Comparison of ENCODE assay signal across 23 mouse cellular contexts in genomic region chr9:120206897-120207296, GRCm38 (mm10). TPM values are rescaled to one million over a fixed set of nuclear protein-coding genes. Genes with fewer than 3 reads are reported as not detected.
A peak's percentile ranks its signal among the peaks of the same experiment; 100 is the strongest.
DNase-seq lines count a peak whose midpoint lies in the region; ATAC-seq and TF ChIP-seq lines count a peak whose summit lies in the region.
"Had no signal": no experiment of that assay in that cellular context is flagged by ENCODE, and none has a peak within 500 bp of the region (broad histone marks: within the 10 kb centered on the region; RNA-seq: fewer than 3 reads in every experiment).

No protein-coding gene starts in this region.

- H3K9ac ChIP-seq in embryonic facial prominence, embryonic 13.5 days = no peak overlapping the region; the same call in 1 of the 2 replicates
- H3K9ac ChIP-seq in lung, embryonic 14.5 days = no peak overlapping the region
- H3K9ac ChIP-seq in embryonic facial prominence, embryonic 14.5 days (ENCODE audit: low read depth, low read length) = 0 out of 2 replicates have a peak overlapping the region, but pooled peaks have one; percentile 14
- H3K9ac ChIP-seq in limb, embryonic 14.5 days (ENCODE audit: low read depth, low read length, severe bottlenecking) = peak overlapping the region; percentile 5; the same call in 1 of the 2 replicates
- no peak overlapping the region for H3K9ac ChIP-seq in forebrain, embryonic 12.5 days

- no peak for TF ChIP-seq CTCF in lung, embryonic 14.5 days (IDR thresholded peaks at IDR 0.05; ENCODE audit: low read depth)

- H3K4me1 ChIP-seq in embryonic facial prominence, embryonic 13.5 days = peaks cover 6% of the 10 kb centered on the region; the same call in 1 of the 2 replicates
- no peaks in the 10 kb centered on the region for H3K4me1 ChIP-seq in embryonic facial prominence, embryonic 10.5 days
- no peaks in the 10 kb centered on the region for H3K4me1 ChIP-seq in lung, embryonic 14.5 days (ENCODE audit: insufficient read depth)
- H3K4me1 ChIP-seq in embryonic facial prominence, embryonic 14.5 days (ENCODE audit: control insufficient read depth, insufficient read depth, low read length) = 0 out of 2 replicates have a peak, but pooled peaks cover 5% of the 10 kb centered on the region
- H3K4me1 ChIP-seq in limb, embryonic 14.5 days (ENCODE audit: control insufficient read depth, insufficient read depth, low read length) = peaks cover 11% of the 10 kb centered on the region; the same call in 1 of the 2 replicates
- H3K4me1 ChIP-seq in forebrain, embryonic 12.5 days = no peaks in the 10 kb centered on the region

- peak overlapping the region; percentile 24 for H3K4me2 ChIP-seq in embryonic facial prominence, embryonic 13.5 days
- H3K4me2 ChIP-seq in lung, embryonic 14.5 days = no peak overlapping the region
- H3K4me2 ChIP-seq in embryonic facial prominence, embryonic 14.5 days (ENCODE audit: low read depth, low read length) = no peak overlapping the region
- no peak overlapping the region for H3K4me2 ChIP-seq in limb, embryonic 14.5 days (replicated peaks; ENCODE audit: low read depth, low read length, severe bottlenecking)
- H3K4me2 ChIP-seq in forebrain, embryonic 12.5 days = no peak overlapping the region

- H3K27me3 ChIP-seq in embryonic facial prominence, embryonic 13.5 days = peaks cover 1% of the 10 kb centered on the region; the same call in 1 of the 2 replicates
- H3K27me3 ChIP-seq in embryonic facial prominence, embryonic 10.5 days (replicated peaks; ENCODE audit: low read depth, poor library complexity, severe bottlenecking) = no peaks in the 10 kb centered on the region
- no peaks in the 10 kb centered on the region for H3K27me3 ChIP-seq in lung, embryonic 14.5 days (ENCODE audit: insufficient read depth, low read length)
- no peaks in the 10 kb centered on the region for H3K27me3 ChIP-seq in embryonic facial prominence, embryonic 14.5 days (replicated peaks; ENCODE audit: control insufficient read depth, insufficient read depth, low read length)
- no peaks in the 10 kb centered on the region for H3K27me3 ChIP-seq in limb, embryonic 14.5 days (ENCODE audit: control insufficient read depth, insufficient read depth, low read length)
- 0 out of 2 replicates have a peak, but pooled peaks cover 2% of the 10 kb centered on the region for H3K27me3 ChIP-seq in forebrain, embryonic 12.5 days

- peak overlapping the region; percentile 29 for H3K27ac ChIP-seq in embryonic facial prominence, embryonic 13.5 days
- H3K27ac ChIP-seq in embryonic facial prominence, embryonic 10.5 days (replicated peaks) = no peak overlapping the region
- no peak overlapping the region for H3K27ac ChIP-seq in lung, embryonic 14.5 days (ENCODE audit: low read depth)
- H3K27ac ChIP-seq in embryonic facial prominence, embryonic 14.5 days (replicated peaks; ENCODE audit: low read depth, low read length) = peak overlapping the region; percentile 55; the same call in 1 of the 2 replicates
- H3K27ac ChIP-seq in limb, embryonic 14.5 days (replicated peaks; ENCODE audit: low read depth, low read length) = peak overlapping the region; percentile 35
- H3K27ac ChIP-seq in forebrain, embryonic 12.5 days = no peak overlapping the region

- no peaks in the 10 kb centered on the region for H3K36me3 ChIP-seq in embryonic facial prominence, embryonic 13.5 days
- H3K36me3 ChIP-seq in embryonic facial prominence, embryonic 10.5 days (replicated peaks) = no peaks in the 10 kb centered on the region
- no peaks in the 10 kb centered on the region for H3K36me3 ChIP-seq in lung, embryonic 14.5 days (ENCODE audit: insufficient read depth)
- no peaks in the 10 kb centered on the region for H3K36me3 ChIP-seq in embryonic facial prominence, embryonic 14.5 days (ENCODE audit: control insufficient read depth, insufficient read depth, low read length)
- no peaks in the 10 kb centered on the region for H3K36me3 ChIP-seq in limb, embryonic 14.5 days (ENCODE audit: control insufficient read depth, insufficient read depth, low read length)
- no peaks in the 10 kb centered on the region for H3K36me3 ChIP-seq in forebrain, embryonic 12.5 days (replicated peaks)
- H3K36me3 ChIP-seq: G1E had no signal

- no peak for DNase-seq in embryonic facial prominence, embryonic 10.5 days (ENCODE audit: low spot score)
- peak; percentile 14 for DNase-seq in lung, embryonic 14.5 days
- DNase-seq in lung, adult 18-20 months = no peak
- DNase-seq in embryonic facial prominence, embryonic 14.5 days (ENCODE audit: low spot score) = peak; percentile 72
- peak; percentile 35 for DNase-seq in limb, embryonic 14.5 days (ENCODE audit: low spot score)
- no peak for DNase-seq in right cerebral cortex, adult 18-20 months
- DNase-seq: adrenal gland, adult 8-10 months; adrenal gland, postnatal 14 days; adrenal gland, postnatal 36 days; B cell, adult 2 months; cerebellum, adult 11-12 months; cerebellum, adult 2 months; cerebellum, adult 9-10 months; cerebellum, postnatal 10 days; cerebellum, postnatal 25 days had no signal

- no peak for ATAC-seq in embryonic facial prominence, embryonic 13.5 days (ENCODE audit: insufficient number of reproducible peaks, insufficient read depth, low FRiP score, low TSS enrichment, low read depth)
- ATAC-seq in lung, embryonic 14.5 days (ENCODE audit: insufficient read depth) = no peak
- ATAC-seq in embryonic facial prominence, embryonic 14.5 days (ENCODE audit: low read depth) = peak; percentile 47
- ATAC-seq in limb, embryonic 14.5 days (ENCODE audit: low FRiP score, low read depth) = peak; percentile 56; the same call in 1 of the 2 replicates
- ATAC-seq in forebrain, embryonic 12.5 days (ENCODE audit: low FRiP score) = no peak
- ATAC-seq: activated CD4-positive, CD25-positive, alpha-beta regulatory T cell, adult 4 months; CD4-positive, CD25-positive, alpha-beta regulatory T cell, adult 4 months; forebrain, embryonic 14.5 days; forebrain, embryonic 16.5 days; Patski had no signal

- H3K4me3 ChIP-seq in embryonic facial prominence, embryonic 13.5 days = no peak overlapping the region
- H3K4me3 ChIP-seq in embryonic facial prominence, embryonic 10.5 days = no peak overlapping the region
- no peak overlapping the region for H3K4me3 ChIP-seq in lung, embryonic 14.5 days (ENCODE audit: low read depth, low read length)
- no peak overlapping the region for H3K4me3 ChIP-seq in embryonic facial prominence, embryonic 14.5 days (ENCODE audit: low read depth, low read length)
- no peak overlapping the region for H3K4me3 ChIP-seq in limb, embryonic 14.5 days (replicated peaks; ENCODE audit: low read length)
- no peak overlapping the region for H3K4me3 ChIP-seq in forebrain, embryonic 12.5 days (replicated peaks)

- TF ChIP-seq POLR2A in limb, embryonic 14.5 days (IDR thresholded peaks at IDR 0.05; ENCODE audit: borderline replicate concordance, extremely low read depth, insufficient read depth, insufficient read length) = no peak

- no peaks in the 10 kb centered on the region for H3K9me3 ChIP-seq in embryonic facial prominence, embryonic 13.5 days
- H3K9me3 ChIP-seq in embryonic facial prominence, embryonic 10.5 days = no peaks in the 10 kb centered on the region
- H3K9me3 ChIP-seq in lung, embryonic 14.5 days (ENCODE audit: low read depth, low read length) = no peaks in the 10 kb centered on the region
- H3K9me3 ChIP-seq in embryonic facial prominence, embryonic 14.5 days (ENCODE audit: control insufficient read depth, low read length) = no peaks in the 10 kb centered on the region
- no peaks in the 10 kb centered on the region for H3K9me3 ChIP-seq in limb, embryonic 14.5 days (ENCODE audit: control insufficient read depth, low read length)
- H3K9me3 ChIP-seq in forebrain, embryonic 12.5 days = no peaks in the 10 kb centered on the region

- 38% methylated on average over 17 of the region's 17 CpGs for WGBS in embryonic facial prominence, embryonic 13.5 days
- whole genome bisulfite sequencing in embryonic facial prominence, embryonic 10.5 days = 80% methylated on average over 17 of the region's 17 CpGs
- WGBS in lung, embryonic 14.5 days = 44% methylated on average over 17 of the region's 17 CpGs
- WGBS in embryonic facial prominence, embryonic 14.5 days = 45% methylated on average over 16 of the region's 17 CpGs
- WGBS in limb, embryonic 14.5 days = 43% methylated on average over 16 of the region's 17 CpGs
- 82% methylated on average over 17 of the region's 17 CpGs for WGBS in forebrain, embryonic 12.5 days

RNA-seq across cellular contexts. Expression of gene Mobp, which starts 57.4 kb away (rescaled TPM):
- not detected in 2 replicates for polyA plus RNA-seq in embryonic facial prominence, embryonic 13.5 days (2015; fragmentation: Nextera tagmentation; extraction: Ambion mirVana)
- polyA plus RNA-seq in embryonic facial prominence, embryonic 10.5 days (2016; fragmentation: Nextera tagmentation; extraction: Ambion mirVana) = 0.53 and 0.93 TPM in 2 replicates
- polyA plus RNA-seq in lung, embryonic 14.5 days (2014; fragmentation: Nextera tagmentation; extraction: Ambion mirVana) = not detected in 2 replicates
- polyA plus RNA-seq in embryonic facial prominence, embryonic 14.5 days (2014; fragmentation: Nextera tagmentation; extraction: Ambion mirVana) = 0.08 TPM in 1 of 2 replicates, not detected in the other
- polyA plus RNA-seq in limb, embryonic 14.5 days (2012; rRNA removed) = not detected in 2 replicates
- not detected in 2 replicates for polyA plus RNA-seq in limb, embryonic 14.5 days (2014; fragmentation: Nextera tagmentation; extraction: Ambion mirVana)
- polyA plus RNA-seq in forebrain, embryonic 12.5 days (2016; fragmentation: Nextera tagmentation; extraction: Ambion mirVana) = 1.3 and 1.7 TPM in 2 replicates
- polyA plus RNA-seq: activated CD4-positive, CD25-positive, alpha-beta regulatory T cell, adult 4 months; G1E; Patski had no signal

Comparison
In these comparisons a context has a peak if more than half of its experiments do, and no peak if none do; other contexts are left out.
1. ATAC-seq: peak in embryonic facial prominence, embryonic 14.5 days (single experiment) and limb, embryonic 14.5 days (single experiment); none in embryonic facial prominence, embryonic 13.5 days (single experiment), lung, embryonic 14.5 days (single experiment) and forebrain, embryonic 12.5 days (single experiment).
2. H3K27ac ChIP-seq: peak in embryonic facial prominence, embryonic 13.5 days (single experiment), embryonic facial prominence, embryonic 14.5 days (single experiment) and limb, embryonic 14.5 days (single experiment); none in embryonic facial prominence, embryonic 10.5 days (single experiment), lung, embryonic 14.5 days (single experiment) and forebrain, embryonic 12.5 days (single experiment).
3. H3K9ac ChIP-seq: peak in embryonic facial prominence, embryonic 14.5 days (single experiment) and limb, embryonic 14.5 days (single experiment); none in embryonic facial prominence, embryonic 13.5 days (single experiment), lung, embryonic 14.5 days (single experiment) and forebrain, embryonic 12.5 days (single experiment).
4. DNase-seq: peak in lung, embryonic 14.5 days (single experiment), embryonic facial prominence, embryonic 14.5 days (single experiment) and limb, embryonic 14.5 days (single experiment); none in embryonic facial prominence, embryonic 10.5 days (single experiment), lung, adult 18-20 months (0 of 2) and right cerebral cortex, adult 18-20 months (single experiment).